ENCODE assay signal across 1 mouse cellular context in the genomic region with DNA sequence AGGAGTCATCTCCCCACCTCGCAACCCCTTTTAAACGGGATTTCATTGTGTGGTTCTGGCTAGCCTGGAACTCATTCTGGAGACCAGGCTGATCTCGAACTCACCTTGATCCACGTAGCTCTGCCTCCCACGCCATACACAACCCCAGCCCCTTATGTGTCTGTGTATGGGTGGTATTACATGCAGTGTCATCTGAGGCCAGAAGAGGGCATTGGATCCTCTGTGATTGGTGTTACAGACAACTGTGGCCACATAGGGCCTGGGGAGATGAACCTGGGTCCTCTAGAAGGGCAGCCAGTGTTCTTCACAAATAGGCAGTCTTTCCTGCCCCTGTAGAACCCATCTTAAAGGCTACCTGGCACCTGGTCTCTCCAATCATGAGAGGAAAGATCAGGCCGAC.
TF ChIP-seq lines count a peak whose summit lies in the region.

No protein-coding gene starts in this region.

TF ChIP-seq in ES-E14, 5 proteins besides CTCF, POLR2A, EP300 and RAD21:
- TF ChIP-seq HCFC1 (IDR thresholded peaks at IDR 0.05; ENCODE audit: borderline replicate concordance, insufficient read depth, low read length) = no peak
- TF ChIP-seq CHD2 (IDR thresholded peaks at IDR 0.05; ENCODE audit: low read depth, low read length) = no peak
- no peak for TF ChIP-seq MAFK (IDR thresholded peaks at IDR 0.05; ENCODE audit: insufficient read depth, low read depth, low read length)
